Mouse (Mus musculus): ENCODE data around the gene Immt. TPM values are rescaled to one million over a fixed set of nuclear protein-coding genes. Genes with fewer than 3 reads are reported as not detected.

Immt gene
- polyA plus RNA-seq (2011; ENCODE audit: insufficient read length, low read depth, missing spikeins): 132 and 134 TPM in 2 replicates

- peaks cover 2% of the 10 kb centered on the region; the same call in 1 of the 2 replicates for H3K4me1 ChIP-seq (ENCODE audit: control insufficient read depth, insufficient read depth, low read length)
- peak; percentile 91 for TF ChIP-seq POLR2A (IDR thresholded peaks at IDR 0.05; ENCODE audit: low read depth, low read length)
- TF ChIP-seq CTCF (IDR thresholded peaks at IDR 0.05; ENCODE audit: borderline replicate concordance, insufficient read depth, low read length): no peak
- peak within 1 kb of the TSS; percentile 89 for H3K4me3 ChIP-seq (ENCODE audit: insufficient read depth, low read length)
- H3K27ac ChIP-seq (ENCODE audit: insufficient read depth, low read length): peak within 1 kb of the TSS; percentile 91
Observed at GRCm38 (mm10) chr6:71830690-71831580, at the start of gene Immt. TSS of gene Immt (plus strand) at chr6:71831331.

GRCm38 (mm10) chr6:71783165-71783564 is 48.0 kb upstream of the Immt start:
- H3K4me1 ChIP-seq (ENCODE audit: control insufficient read depth, insufficient read depth, low read length): no peaks in the 10 kb centered on the region; the same call in none of the 2 replicates
- TF ChIP-seq CTCF (IDR thresholded peaks at IDR 0.05; ENCODE audit: borderline replicate concordance, insufficient read depth, low read length) (no peak), POLR2A (IDR thresholded peaks at IDR 0.05; ENCODE audit: low read depth, low read length) (no peak)

GRCm38 (mm10) chr6:71788348-71788747 is 42.8 kb upstream of the Immt start:
- H3K4me3 ChIP-seq (ENCODE audit: insufficient read depth, low read length): no peak overlapping the region
- no peaks in the 10 kb centered on the region for H3K4me1 ChIP-seq (ENCODE audit: control insufficient read depth, insufficient read depth, low read length)
- H3K27ac ChIP-seq (ENCODE audit: insufficient read depth, low read length): no peak overlapping the region
- TF ChIP-seq POLR2A (IDR thresholded peaks at IDR 0.05; ENCODE audit: low read depth, low read length) (no peak), CTCF (IDR thresholded peaks at IDR 0.05; ENCODE audit: borderline replicate concordance, insufficient read depth, low read length) (no peak)

More at GRCm38 (mm10) chr6:71783165-71783564, 48.0 kb upstream of the Immt start:
- no peak overlapping the region for H3K27ac ChIP-seq (ENCODE audit: insufficient read depth, low read length)
- H3K4me3 ChIP-seq (ENCODE audit: insufficient read depth, low read length): no peak overlapping the region

- Histone ChIP-seq H3K27ac (ENCODE audit: insufficient read depth, low read length) (no peak overlapping the region), H3K4me3 (ENCODE audit: insufficient read depth, low read length) (no peak overlapping the region), H3K4me1 (ENCODE audit: control insufficient read depth, insufficient read depth, low read length) (no peaks in the 10 kb centered on the region)
- TF ChIP-seq POLR2A (IDR thresholded peaks at IDR 0.05; ENCODE audit: low read depth, low read length) (no peak), CTCF (IDR thresholded peaks at IDR 0.05; ENCODE audit: borderline replicate concordance, insufficient read depth, low read length) (no peak)
Observed at GRCm38 (mm10) chr6:71791771-71792170, 39.4 kb upstream of the Immt start.

GRCm38 (mm10) chr6:71799391-71799790 is 31.7 kb upstream of the Immt start:
- Histone ChIP-seq H3K27ac (ENCODE audit: insufficient read depth, low read length) (no peak overlapping the region), H3K4me1 (ENCODE audit: control insufficient read depth, insufficient read depth, low read length) (no peaks in the 10 kb centered on the region), H3K4me3 (ENCODE audit: insufficient read depth, low read length) (no peak overlapping the region)
- TF ChIP-seq POLR2A (IDR thresholded peaks at IDR 0.05; ENCODE audit: low read depth, low read length) (no peak), CTCF (IDR thresholded peaks at IDR 0.05; ENCODE audit: borderline replicate concordance, insufficient read depth, low read length) (no peak)

GRCm38 (mm10) chr6:71801011-71801713 is 30.0 kb upstream of the Immt start:
- Histone ChIP-seq H3K4me3 (ENCODE audit: insufficient read depth, low read length) (no peak overlapping the region), H3K27ac (ENCODE audit: insufficient read depth, low read length) (no peak overlapping the region), H3K4me1 (ENCODE audit: control insufficient read depth, insufficient read depth, low read length) (no peaks in the 10 kb centered on the region)
- TF ChIP-seq CTCF (IDR thresholded peaks at IDR 0.05; ENCODE audit: borderline replicate concordance, insufficient read depth, low read length): no peak
- no peak for TF ChIP-seq POLR2A (IDR thresholded peaks at IDR 0.05; ENCODE audit: low read depth, low read length)

- TF ChIP-seq POLR2A (IDR thresholded peaks at IDR 0.05; ENCODE audit: low read depth, low read length) (no peak), CTCF (IDR thresholded peaks at IDR 0.05; ENCODE audit: borderline replicate concordance, insufficient read depth, low read length) (no peak)
- H3K4me3 ChIP-seq (ENCODE audit: insufficient read depth, low read length): no peak overlapping the region
- H3K27ac ChIP-seq (ENCODE audit: insufficient read depth, low read length): no peak overlapping the region
- H3K4me1 ChIP-seq (ENCODE audit: control insufficient read depth, insufficient read depth, low read length): no peaks in the 10 kb centered on the region
Observed at GRCm38 (mm10) chr6:71801714-71802094, 29.4 kb upstream of the Immt start.

- Histone ChIP-seq H3K4me3 (ENCODE audit: insufficient read depth, low read length) (no peak overlapping the region), H3K27ac (ENCODE audit: insufficient read depth, low read length) (no peak overlapping the region), H3K4me1 (ENCODE audit: control insufficient read depth, insufficient read depth, low read length) (no peaks in the 10 kb centered on the region)
- TF ChIP-seq CTCF (IDR thresholded peaks at IDR 0.05; ENCODE audit: borderline replicate concordance, insufficient read depth, low read length): no peak
- TF ChIP-seq POLR2A (IDR thresholded peaks at IDR 0.05; ENCODE audit: low read depth, low read length): no peak
Observed at GRCm38 (mm10) chr6:71803609-71804008, 27.5 kb upstream of the Immt start.

GRCm38 (mm10) chr6:71804061-71804829 is 26.9 kb upstream of the Immt start:
- TF ChIP-seq POLR2A (IDR thresholded peaks at IDR 0.05; ENCODE audit: low read depth, low read length): no peak
- peak; percentile 94 for TF ChIP-seq CTCF (IDR thresholded peaks at IDR 0.05; ENCODE audit: borderline replicate concordance, insufficient read depth, low read length)
- Histone ChIP-seq H3K4me1 (ENCODE audit: control insufficient read depth, insufficient read depth, low read length) (no peaks in the 10 kb centered on the region), H3K4me3 (ENCODE audit: insufficient read depth, low read length) (no peak overlapping the region), H3K27ac (ENCODE audit: insufficient read depth, low read length) (no peak overlapping the region)
